Mouse (Mus musculus) cortical plate, adult 2 months (tissue): Measurements from ENCODE around the gene Optc. TPM values are rescaled to one million over a fixed set of nuclear protein-coding genes. Genes with fewer than 3 reads are reported as not detected.

Source experiments
- H3K27ac ChIP-seq: fragments of 200-500 bp; 2 replicates; pipeline ENCODE4 v1.5.1; 2012; ENCODE audit warnings: low read length, control low read depth, inconsistent platforms; ENCODE audit not compliant: insufficient read depth
- H3K4me1 ChIP-seq: fragments of 200-500 bp; 2 replicates; pipeline ENCODE4 v1.6.1; 2011; ENCODE audit warnings: low read length; ENCODE audit not compliant: control insufficient read depth, insufficient read depth
- H3K4me3 ChIP-seq: fragments of 200-500 bp; 2 replicates; pipeline ENCODE4 v1.5.1; 2011; ENCODE audit warnings: mild to moderate bottlenecking, low read length, control low read depth; ENCODE audit not compliant: insufficient read depth
- CTCF ChIP-seq: fragments of 200-500 bp; IDR thresholded peaks from 2 replicates; pipeline ENCODE4 v1.5.1; 2011; ENCODE audit warnings: mild to moderate bottlenecking, control low read depth, low read length; ENCODE audit not compliant: insufficient read depth; ENCODE audit errors: extremely low read depth
- POLR2A ChIP-seq: fragments of 200-500 bp; IDR thresholded peaks from 2 replicates; pipeline ENCODE4 v1.6.1; 2011; ENCODE audit warnings: mild to moderate bottlenecking, low read length, control low read depth; ENCODE audit not compliant: insufficient read depth; ENCODE audit errors: extremely low read depth
- polyA plus RNA-seq: library from polyadenylated mRNA; depleted of rRNA; stranded (reverse); fragments of >200 nt; gene quantifications from 2 replicates; pipeline ENCODE4 v1.2.3, GENCODE M21; 2012

Gene Optc
- polyA plus RNA-seq, 1 experiment = 1.1 TPM

DNA sequence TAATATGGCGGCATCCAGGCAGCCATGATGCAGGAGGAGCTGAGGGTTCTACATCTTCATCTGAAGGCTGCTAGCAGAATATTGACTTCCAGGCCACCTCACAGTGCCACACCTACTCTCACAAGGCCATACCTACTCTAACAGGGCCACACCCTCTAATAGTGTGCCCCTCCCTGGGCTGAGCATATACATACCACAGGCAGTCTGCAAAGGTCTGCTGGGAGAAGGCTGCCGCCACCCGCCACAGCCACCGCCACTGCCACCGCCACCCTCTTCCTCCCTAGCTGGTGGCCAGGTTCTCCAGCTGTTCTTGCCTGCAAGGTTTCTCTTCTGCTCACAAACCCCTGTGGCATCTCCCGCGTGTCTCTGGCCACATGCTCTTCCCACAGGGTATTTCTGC lies 22.0 kb downstream of the Optc start:
- H3K27ac ChIP-seq = no peak overlapping the region
- TF ChIP-seq CTCF = no peak
- no peak for TF ChIP-seq POLR2A
- H3K4me3 ChIP-seq = no peak overlapping the region
- peaks cover 5% of the 10 kb centered on the region; the same call in 1 of the 2 replicates for H3K4me1 ChIP-seq

DNA sequence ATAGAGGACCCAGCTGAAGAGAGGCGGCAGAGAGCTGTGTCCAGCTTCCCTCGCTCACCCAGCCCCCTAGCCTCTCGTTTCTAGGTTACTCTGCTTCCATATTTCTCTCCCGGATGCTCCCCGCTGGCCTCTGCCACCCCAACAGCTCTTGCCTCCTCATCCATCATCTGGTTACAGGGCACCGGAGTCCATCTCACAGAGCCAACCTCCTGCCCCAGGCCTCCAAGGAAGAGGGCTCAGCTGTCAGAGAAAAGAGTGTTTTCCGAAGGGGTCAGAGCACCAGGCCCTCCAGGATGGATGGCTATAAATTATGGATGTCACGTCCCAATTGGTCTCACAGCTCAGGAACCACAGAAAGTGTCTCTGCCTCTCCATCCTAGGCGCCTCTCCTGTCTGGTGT lies 23.1 kb downstream of the Optc start:
- H3K4me1 ChIP-seq = peaks cover 5% of the 10 kb centered on the region; the same call in 1 of the 2 replicates
- no peak for TF ChIP-seq POLR2A
- no peak for TF ChIP-seq CTCF
- no peak overlapping the region for H3K4me3 ChIP-seq
- H3K27ac ChIP-seq = peak overlapping the region; percentile 24

DNA sequence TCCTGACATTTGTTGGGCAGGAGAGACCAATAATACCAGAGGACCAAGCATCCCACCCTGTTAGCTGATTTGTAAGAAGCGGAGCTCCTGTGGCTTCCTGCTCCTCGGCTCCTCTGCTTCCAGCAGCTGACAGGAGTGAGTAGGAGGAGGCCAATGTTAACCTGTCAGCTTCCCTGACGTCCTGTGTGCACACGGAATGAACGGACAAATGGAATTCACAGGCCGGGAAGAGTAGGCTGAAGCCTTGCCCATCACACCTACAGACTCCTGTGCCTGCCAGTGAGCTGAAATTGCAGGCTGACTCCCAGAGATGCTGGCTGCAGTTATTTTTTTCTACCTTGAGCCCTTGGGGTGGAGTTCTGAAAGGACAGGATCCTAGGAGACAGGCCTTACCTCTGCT lies 23.7 kb downstream of the Optc start:
- peak; percentile 65; the same call in 1 of the 2 replicates for TF ChIP-seq POLR2A
- no peak for TF ChIP-seq CTCF
- Histone ChIP-seq H3K4me1 (peaks cover 5% of the 10 kb centered on the region; the same call in 1 of the 2 replicates), H3K4me3 (no peak overlapping the region), H3K27ac (peak overlapping the region; percentile 24; the same call in 1 of the 2 replicates)

DNA sequence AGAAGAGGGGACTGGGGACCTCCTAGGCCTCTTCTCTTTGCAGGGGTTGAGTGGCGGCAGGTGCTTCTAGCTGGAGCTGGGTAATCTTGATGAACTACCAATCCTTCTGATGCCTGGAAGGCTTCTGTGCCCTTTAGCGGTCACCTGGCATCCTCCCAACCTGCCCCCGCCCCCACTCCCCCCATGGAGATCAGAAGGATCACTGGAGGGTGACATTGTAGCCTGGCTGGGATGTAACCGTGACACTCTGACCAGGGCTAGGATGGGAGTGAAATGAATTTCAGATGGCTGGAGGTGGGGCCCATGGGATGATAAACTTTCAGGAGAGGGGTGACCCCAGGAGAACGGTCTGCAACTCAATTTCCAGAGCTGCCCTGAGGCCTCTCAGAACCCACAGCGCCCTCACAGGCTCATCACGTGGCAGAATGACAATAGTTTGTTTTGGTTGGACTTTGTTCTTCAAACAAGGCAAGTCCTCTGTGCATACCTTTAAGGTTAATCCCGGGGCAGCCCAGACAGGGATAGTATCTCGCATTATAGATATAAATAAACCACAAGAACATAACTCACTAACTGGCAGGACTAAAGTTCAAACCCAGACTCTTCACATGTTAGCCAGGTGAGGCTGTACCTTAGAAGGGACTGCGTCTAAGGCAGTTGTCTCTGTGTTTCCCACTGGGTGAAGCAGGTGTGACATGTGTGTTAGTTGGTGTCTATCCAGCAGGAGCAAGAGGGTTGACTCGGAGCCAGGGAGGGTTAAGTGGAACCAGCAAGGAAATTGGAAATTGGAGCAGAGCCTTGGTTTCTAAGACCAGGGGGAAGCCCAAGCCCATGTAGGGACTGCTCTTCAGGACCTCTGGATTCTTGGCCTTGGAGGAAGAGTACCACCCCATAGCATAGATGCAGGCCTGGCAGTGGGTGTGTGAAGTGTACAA lies 25.2 kb downstream of the Optc start:
- no peak overlapping the region for H3K27ac ChIP-seq
- no peak overlapping the region for H3K4me3 ChIP-seq
- H3K4me1 ChIP-seq = peaks cover 5% of the 10 kb centered on the region; the same call in 1 of the 2 replicates
- TF ChIP-seq POLR2A (no peak), CTCF (no peak)

DNA sequence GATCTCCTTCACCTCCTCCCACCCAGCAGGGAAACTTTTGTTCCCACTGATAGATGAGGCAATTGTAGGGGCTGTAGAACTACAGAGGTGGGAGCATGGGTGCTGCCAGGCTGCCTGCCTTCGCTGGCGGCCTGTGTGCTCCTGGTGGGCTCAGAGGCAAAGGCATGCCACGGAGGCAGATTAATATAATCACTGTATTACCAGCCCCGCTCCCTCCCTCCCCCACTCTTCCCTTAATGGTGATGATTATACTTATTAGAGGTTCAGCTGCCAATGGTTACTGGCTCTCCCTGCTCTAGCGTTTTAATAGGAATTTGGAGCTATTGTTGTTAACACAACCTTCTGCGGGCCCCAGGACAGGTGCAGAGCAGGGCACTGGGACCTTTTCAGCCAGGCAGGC lies 26.0 kb downstream of the Optc start:
- Histone ChIP-seq H3K4me1 (peaks cover 5% of the 10 kb centered on the region; the same call in 1 of the 2 replicates), H3K27ac (no peak overlapping the region), H3K4me3 (no peak overlapping the region)
- TF ChIP-seq POLR2A (no peak), CTCF (no peak)

DNA sequence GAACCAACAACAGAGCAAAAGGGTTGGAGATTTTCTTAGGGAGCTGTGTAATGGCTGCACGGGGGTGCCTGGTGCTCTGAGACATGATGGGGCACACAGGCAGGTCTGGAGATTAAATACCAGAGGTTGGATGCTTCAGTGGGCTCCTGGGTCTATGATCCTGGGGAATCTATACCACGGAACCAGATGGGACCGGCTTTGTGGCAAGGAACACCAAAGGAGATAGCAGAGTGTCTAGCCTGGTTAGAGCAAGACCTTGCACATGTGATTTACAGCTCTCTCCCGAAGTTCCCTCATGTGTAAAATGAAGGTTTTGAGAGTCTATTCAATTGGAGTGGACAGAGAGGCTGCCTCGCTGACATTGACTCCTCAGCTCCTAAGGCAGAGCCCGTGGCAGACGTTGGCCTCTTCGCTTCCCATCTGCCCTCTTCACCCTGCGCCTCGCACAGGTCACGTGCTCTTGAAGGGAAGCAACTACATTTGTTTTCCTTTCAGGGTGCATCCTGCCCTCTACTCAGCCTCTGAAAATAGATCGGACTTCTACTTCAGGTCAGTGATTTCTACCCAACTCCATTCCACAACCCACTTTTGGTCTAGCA lies 28.9 kb downstream of the Optc start:
- no peak overlapping the region for H3K4me3 ChIP-seq
- TF ChIP-seq POLR2A = no peak
- TF ChIP-seq CTCF = no peak
- H3K27ac ChIP-seq = no peak overlapping the region
- H3K4me1 ChIP-seq = no peaks in the 10 kb centered on the region; the same call in 1 of the 2 replicates

DNA sequence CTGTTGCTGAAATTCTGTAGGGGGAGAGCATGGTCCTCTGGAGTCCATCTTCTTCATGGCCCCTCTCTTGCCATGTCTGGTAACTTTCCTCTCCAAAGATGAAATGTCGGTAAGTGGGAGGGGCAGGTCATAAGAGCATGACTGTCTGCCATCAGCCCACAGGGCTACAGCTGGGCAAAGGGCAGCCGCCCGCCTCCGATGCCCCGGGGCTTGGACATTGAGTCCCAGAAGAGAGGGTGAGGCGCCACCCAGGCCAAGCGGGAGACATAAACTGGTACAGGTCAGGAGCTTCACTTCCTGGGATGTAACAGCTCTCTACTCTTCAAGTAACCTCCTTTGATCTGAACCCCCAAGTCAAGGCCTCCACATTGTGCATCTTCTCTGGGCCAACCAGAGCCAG lies 30.9 kb downstream of the Optc start:
- Histone ChIP-seq H3K27ac (no peak overlapping the region), H3K4me3 (no peak overlapping the region), H3K4me1 (peaks cover 2% of the 10 kb centered on the region; the same call in 1 of the 2 replicates)
- TF ChIP-seq CTCF = no peak
- no peak for TF ChIP-seq POLR2A

DNA sequence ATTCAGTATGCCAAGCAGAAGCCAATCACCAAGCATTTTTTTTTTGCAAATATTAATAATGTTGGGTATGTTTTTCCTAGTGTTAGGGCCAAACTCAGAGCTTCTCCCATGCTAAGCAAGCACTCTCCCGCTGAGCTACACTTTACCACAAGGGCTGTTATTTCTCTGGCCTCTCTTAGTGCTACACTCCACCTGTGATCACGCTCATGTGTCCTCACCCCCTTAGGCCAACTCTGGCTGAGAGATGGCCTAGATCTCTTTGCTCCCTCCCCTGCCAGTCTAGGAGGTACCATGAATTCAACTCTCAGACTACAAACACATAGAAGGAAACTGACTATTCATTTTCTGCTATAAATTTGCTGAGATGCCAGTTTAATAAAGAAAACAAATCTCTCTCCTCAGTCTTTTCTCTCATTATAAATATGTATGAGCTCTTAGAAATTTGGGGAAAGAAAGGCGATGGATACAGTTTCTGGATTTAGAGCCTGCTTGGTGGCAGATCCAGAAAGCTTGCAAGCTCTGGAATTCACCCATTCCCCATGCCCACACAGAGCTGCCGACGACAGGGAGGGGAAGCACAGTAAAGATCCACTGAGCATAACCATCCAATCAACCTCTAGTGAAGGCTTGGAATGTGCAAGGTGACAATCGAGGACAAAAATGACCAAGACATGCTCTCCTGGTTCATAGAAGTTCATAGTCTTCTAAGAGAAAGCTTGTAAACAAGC lies 34.5 kb downstream of the Optc start:
- TF ChIP-seq POLR2A (no peak), CTCF (no peak)
- Histone ChIP-seq H3K4me1 (peaks cover 2% of the 10 kb centered on the region; the same call in 1 of the 2 replicates), H3K4me3 (no peak overlapping the region), H3K27ac (no peak overlapping the region)

DNA sequence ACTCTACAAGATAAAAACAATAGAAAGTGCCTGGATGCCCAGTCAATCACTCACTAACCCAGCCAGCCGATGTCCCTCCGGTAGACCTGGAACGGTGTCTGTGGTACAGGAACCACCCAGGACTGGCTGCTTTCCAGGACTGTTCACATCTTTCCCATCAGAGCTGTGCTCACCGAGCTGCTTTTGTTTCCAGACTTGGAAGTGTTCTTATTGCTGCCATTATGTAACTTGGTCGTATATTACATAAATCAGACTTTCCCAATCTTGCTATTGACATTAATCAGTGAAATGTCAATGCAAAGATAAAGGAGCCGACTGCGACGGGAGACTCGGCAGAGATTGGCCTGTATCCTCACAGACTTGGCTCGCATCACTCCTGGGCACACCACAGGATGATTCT lies 36.6 kb downstream of the Optc start:
- H3K4me3 ChIP-seq = no peak overlapping the region
- no peak for TF ChIP-seq POLR2A
- TF ChIP-seq CTCF = no peak
- no peak overlapping the region for H3K27ac ChIP-seq
- peaks cover 2% of the 10 kb centered on the region; the same call in 1 of the 2 replicates for H3K4me1 ChIP-seq
